Mouse (Mus musculus) layer of hippocampus, adult 9-10 months (tissue): ENCODE data around the gene Gars.

Experiments used
- DNase-seq: peaks from one replicate; pipeline ENCODE4 v3.0.0; 2022; ENCODE audit warnings: low spot score

Gene Gars

GRCm38 (mm10) chr6:55037799-55038670, at the start of gene Gars:
TSS of gene Gars (plus strand) at chr6:55038007.
- DNase-seq: peak; percentile 59

- no peak for DNase-seq
Measured at GRCm38 (mm10) chr6:54988141-54988540, 49.7 kb upstream of the Gars start.

DNA sequence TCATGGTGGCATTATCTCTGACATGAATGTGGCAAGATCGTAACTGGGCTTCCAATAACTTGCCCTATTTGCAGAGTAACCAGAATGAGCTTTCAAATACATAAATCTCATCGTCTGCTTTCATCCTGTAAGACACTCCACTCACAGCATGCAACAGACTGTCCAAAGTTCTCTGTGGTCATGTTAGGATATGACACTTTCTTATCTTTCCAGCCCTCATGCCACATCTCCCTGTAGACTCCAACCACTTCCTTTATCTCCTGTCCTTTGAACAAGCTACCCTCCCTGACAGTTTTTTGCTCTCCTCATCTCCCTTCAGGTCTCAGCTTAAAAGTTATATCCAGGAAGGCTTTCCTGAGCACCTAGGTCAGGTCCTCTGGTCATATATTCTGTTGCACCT, 46.6 kb upstream of the Gars start:
- no peak for DNase-seq

GRCm38 (mm10) chr6:54992141-54992540, 45.7 kb upstream of the Gars start:
- DNase-seq: no peak

GRCm38 (mm10) chr6:54992734-54993260, 45.0 kb upstream of the Gars start, which contains the start of gene Ggct:
TSS of gene Ggct (minus strand) at chr6:54992950.
- peak; percentile 89 for DNase-seq

- no peak for DNase-seq
Measured at GRCm38 (mm10) chr6:54996361-54996760, 41.4 kb upstream of the Gars start.

DNA sequence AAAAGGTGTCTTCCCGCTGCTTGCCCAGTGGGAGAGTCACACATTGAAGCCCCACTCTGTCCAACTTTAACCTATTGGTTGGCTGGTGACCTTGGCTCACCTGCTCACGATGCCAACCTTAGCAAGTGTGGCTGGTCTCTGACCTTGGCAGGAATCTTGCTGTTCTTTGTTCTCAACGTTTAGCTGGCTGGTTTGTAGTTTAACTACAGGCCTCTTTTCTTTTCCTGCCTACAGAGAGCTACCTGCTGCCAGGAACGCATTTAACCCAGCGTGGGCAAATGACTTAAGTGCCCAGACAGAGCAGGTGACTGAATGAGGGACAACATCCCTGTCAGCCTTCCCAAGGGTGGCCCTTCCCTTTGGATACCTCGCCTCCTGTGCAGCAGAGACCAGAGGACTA, 40.1 kb upstream of the Gars start:
- no peak for DNase-seq

DNA sequence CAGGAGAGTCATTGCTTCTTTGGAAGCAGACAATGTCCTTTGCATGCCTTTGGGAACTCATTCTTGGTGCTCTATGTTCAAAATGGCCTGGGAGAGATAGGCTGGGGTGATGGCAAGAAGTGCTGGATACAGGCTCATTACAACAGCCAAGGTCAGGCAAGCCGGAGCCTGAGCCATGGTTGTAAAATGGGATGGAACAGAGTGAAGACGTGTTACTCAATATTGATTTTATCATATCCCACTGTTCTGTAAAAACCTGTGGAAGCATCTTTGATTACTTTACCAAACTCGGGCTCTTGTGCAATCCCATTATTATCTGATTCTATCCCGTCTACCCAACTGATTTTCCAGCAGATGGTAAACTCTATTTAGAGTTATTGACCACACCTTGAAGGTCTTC, 36.5 kb upstream of the Gars start:
- DNase-seq: no peak

GRCm38 (mm10) chr6:55002438-55002837, 35.4 kb upstream of the Gars start:
- no peak for DNase-seq

- no peak for DNase-seq
Measured at GRCm38 (mm10) chr6:55003559-55003958, 34.2 kb upstream of the Gars start.

DNA sequence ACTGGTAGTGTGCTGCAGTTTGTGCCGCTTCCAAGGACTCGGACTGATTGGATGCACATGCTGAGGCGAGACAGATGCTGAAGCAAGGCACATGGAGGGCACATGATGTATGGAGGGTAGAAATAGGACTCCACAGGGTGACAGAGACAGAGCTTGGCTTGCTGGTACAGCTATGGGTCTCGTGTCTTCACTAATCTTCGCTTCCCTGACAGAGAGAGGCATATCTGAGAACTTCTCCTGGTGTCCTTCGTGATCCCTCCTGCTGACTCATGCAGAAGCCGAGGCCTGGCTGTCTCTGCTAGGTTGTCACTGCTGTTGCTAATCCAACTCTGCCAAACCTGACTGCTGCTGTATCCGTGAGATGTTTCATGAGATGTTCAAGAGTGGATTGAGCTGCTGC, 29.4 kb upstream of the Gars start:
- DNase-seq: no peak

DNA sequence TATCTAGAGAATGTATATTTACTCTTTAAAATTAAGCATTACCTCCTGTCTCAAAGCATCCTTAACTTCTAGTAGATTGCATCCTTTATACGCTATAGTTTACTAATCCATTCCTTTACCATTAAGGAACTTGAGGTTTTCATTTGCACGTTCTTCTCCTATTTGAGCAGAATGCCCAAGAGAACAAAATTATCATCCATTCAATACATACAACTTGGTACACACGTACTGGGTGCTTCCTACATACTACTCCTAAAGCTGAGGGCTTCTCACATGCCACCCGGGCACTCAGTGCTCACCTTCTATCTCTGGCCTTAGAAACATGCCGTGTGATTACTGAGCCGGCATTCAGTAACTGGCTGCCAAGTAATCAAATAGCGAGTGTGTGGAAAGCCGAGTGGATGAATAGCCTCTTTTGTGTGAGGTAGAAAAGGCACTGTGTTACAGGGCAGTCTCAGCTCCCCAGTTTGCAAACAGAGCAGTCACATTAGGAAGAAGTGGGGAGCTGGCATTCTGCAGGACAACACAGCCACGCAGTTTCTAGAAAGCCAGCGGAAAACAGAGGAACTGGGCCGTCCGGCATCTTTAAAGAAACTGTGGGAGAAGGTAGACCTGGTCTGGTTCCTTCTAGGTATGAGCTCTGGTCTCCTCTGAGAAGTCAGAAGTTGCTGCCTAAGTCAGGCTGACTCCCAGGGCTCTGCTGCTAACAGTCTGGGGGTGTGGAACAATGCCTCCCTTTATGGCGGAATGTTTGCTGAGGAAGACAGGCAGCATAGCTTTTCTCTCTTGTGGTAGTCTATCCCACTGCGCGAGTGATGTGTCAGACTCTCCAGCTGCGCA, 28.2 kb upstream of the Gars start:
- DNase-seq: peak; percentile 18

DNA sequence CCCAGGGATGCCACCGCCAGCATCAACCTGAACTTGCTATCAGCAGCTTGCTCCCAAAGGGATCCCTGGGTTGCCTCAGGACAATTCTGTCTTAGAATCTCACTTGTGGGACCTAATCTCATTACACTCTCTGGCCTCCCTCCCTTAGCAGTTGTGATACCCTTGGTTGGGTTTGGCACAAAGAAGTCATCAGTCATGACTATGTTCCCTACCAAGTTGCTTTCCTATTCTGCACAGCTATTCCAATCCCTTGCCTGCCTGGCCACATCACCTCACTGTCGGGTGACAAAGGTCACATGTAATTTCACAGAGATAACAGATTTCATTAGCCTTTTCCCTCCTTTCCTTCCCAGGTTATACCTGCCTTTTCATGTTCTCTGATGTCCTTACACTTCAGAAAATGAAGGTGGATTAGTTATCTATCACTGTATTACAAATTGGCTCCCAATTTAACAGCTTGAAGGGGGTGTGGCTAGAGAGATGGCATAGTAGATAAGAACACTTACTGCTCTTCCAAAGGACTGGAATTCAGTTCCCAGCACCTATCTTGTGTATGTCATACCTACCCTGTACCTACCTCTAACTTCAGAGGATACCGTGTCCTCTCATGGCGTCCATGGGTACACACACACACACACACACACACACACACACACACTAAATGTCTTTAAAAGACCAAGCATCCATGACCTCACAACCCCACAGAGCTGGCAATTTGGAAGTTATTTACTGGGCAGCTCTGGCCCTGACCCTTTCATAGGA, 27.3 kb upstream of the Gars start:
- no peak for DNase-seq

DNA sequence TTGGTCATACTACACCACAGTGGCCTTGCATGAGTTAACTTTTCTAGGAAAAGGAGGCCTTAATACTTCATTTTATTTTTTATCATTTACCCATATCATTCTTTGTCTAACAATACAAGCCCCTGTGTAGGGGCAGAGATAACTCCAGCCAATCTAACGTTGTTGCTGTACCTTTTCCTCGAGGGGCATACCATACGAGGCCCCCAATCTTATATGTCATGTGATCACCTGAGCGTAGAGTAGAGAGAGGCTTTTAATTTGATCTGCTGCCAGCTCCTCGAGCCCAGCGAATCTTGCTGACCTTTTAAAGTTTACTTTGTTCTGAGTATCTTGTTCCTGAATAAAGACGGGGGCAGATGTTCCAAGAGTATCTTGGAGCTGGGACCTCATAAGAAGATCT, 25.3 kb upstream of the Gars start:
- DNase-seq: no peak

DNA sequence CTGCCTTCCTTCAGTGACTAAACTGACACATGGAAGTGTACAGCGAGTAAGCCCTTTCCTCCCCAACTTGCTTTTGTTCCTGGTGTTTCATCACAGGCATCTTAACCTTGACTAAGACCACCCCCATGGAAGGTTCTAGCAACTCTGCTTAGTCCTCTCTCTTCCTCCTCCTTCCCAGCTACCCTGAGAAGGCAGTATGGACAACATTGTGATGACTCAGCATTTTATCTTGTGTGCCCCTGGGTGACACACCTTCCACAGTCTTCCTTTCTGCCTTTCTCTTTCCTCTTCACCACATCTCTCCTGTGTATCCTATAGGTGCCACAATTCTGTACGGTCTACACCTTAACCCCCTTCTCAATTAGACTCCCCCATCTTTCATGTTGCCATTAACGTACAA, 23.6 kb upstream of the Gars start:
- DNase-seq: no peak

GRCm38 (mm10) chr6:55016236-55016635, 21.6 kb upstream of the Gars start:
- no peak for DNase-seq

GRCm38 (mm10) chr6:55016710-55017583, 20.9 kb upstream of the Gars start:
- DNase-seq: peak; percentile 53

GRCm38 (mm10) chr6:55018417-55018816, 19.4 kb upstream of the Gars start:
- DNase-seq: no peak

GRCm38 (mm10) chr6:55021806-55022205, 16.0 kb upstream of the Gars start:
- DNase-seq: no peak

GRCm38 (mm10) chr6:55027642-55028041, 10.2 kb upstream of the Gars start:
- no peak for DNase-seq

DNA sequence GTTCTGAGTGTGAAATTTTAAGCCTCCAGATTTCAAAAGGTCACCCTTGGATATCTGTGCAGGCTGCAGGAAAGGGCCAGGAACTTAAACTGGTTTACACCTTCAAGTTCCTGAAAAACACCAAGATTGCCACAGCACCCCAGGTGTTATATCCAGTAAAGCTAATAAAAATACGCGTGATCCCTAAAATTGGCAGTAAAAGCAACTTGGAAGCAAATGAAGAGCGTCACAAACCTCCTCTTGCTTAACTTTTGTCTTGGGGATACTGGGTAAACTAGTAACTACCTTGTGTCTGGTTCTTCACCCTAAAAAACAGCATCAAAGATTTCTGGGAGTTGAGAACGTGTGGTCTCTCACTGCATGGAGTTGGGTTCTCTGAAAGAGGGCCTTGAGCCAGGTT, 1.1 kb upstream of the Gars start:
- DNase-seq: no peak
